Mouse (Mus musculus) myocyte (in vitro differentiated cells): ENCODE data around the gene Rhpn2. TPM values are rescaled to one million over a fixed set of nuclear protein-coding genes. Genes with fewer than 3 reads are reported as not detected.

Experiments used
- H3K27me3 ChIP-seq: one replicate; pipeline ENCODE4 v1.6.1; 2011; ENCODE audit not compliant: control insufficient read depth, insufficient read depth, insufficient read length
- H3K36me3 ChIP-seq: one replicate; pipeline ENCODE4 v1.6.1; 2011; ENCODE audit not compliant: control insufficient read depth, insufficient read depth
- H3K4me2 ChIP-seq: one replicate; pipeline ENCODE4 v1.6.1; 2011; ENCODE audit warnings: low read depth, control low read depth
- H3K4me3 ChIP-seq: one replicate; pipeline ENCODE4 v1.5.1; 2011; ENCODE audit warnings: mild to moderate bottlenecking, control low read depth, moderate library complexity
- H3K79me2 ChIP-seq: one replicate; pipeline ENCODE4 v1.6.1; 2011; ENCODE audit not compliant: control insufficient read depth, insufficient read depth
- H3ac ChIP-seq: one replicate; pipeline ENCODE4 v1.6.1; 2011; ENCODE audit not compliant: control insufficient read depth, insufficient read length
- CEBPB ChIP-seq: IDR thresholded peaks from 2 replicates; pipeline ENCODE4 v1.6.1; 2011; ENCODE audit warnings: mild to moderate bottlenecking, moderate library complexity; ENCODE audit not compliant: poor library complexity, insufficient read depth, severe bottlenecking
- E2F4 ChIP-seq: IDR thresholded peaks from one replicate; pipeline ENCODE4 v1.6.1; 2011; ENCODE audit warnings: mild to moderate bottlenecking, control low read depth, moderate library complexity; ENCODE audit not compliant: insufficient read depth
- MAX ChIP-seq: IDR thresholded peaks from one replicate; pipeline ENCODE4 v1.6.1; 2011; ENCODE audit warnings: low read depth, mild to moderate bottlenecking, control low read depth
- MYOD1 ChIP-seq, 3 experiments: IDR thresholded peaks; one replicate each; pipeline ENCODE4 v1.6.1; 2011; ENCODE audit warnings: control low read depth in 2 of 3, low read depth in 2 of 3, mild to moderate bottlenecking in 2 of 3, moderate library complexity in 1 of 3; ENCODE audit not compliant: insufficient read length in 2 of 3, control insufficient read depth in 1 of 3
- MYOG ChIP-seq, 3 experiments: IDR thresholded peaks; one replicate each; pipeline ENCODE4 v1.6.1; 2011; ENCODE audit warnings: control low read depth in 2 of 3, low read depth in 2 of 3, mild to moderate bottlenecking in 2 of 3; ENCODE audit not compliant: insufficient read length in 2 of 3, control insufficient read depth in 1 of 3, insufficient read depth in 1 of 3
- POLR2A ChIP-seq: IDR thresholded peaks from one replicate; pipeline ENCODE4 v1.6.1; 2011; ENCODE audit warnings: low read depth, mild to moderate bottlenecking, control low read depth, moderate library complexity; ENCODE audit not compliant: insufficient read length
- POLR2AphosphoS2 ChIP-seq: IDR thresholded peaks from one replicate; pipeline ENCODE4 v1.6.1; 2011; ENCODE audit warnings: low read depth, control low read depth; ENCODE audit not compliant: insufficient read length
- REST ChIP-seq: IDR thresholded peaks from one replicate; pipeline ENCODE4 v1.6.1; 2011; ENCODE audit warnings: mild to moderate bottlenecking, control low read depth, moderate library complexity; ENCODE audit not compliant: insufficient read depth, insufficient read length
- SRF ChIP-seq: IDR thresholded peaks from one replicate; pipeline ENCODE4 v1.6.1; 2011; ENCODE audit warnings: low read depth; ENCODE audit not compliant: control insufficient read depth, insufficient read length
- TCF12 ChIP-seq: IDR thresholded peaks from one replicate; pipeline ENCODE4 v1.6.1; 2011; ENCODE audit warnings: mild to moderate bottlenecking, control low read depth; ENCODE audit not compliant: poor library complexity, insufficient read depth, severe bottlenecking
- TCF3 ChIP-seq: IDR thresholded peaks from one replicate; pipeline ENCODE4 v1.6.1; 2011; ENCODE audit warnings: low read depth, control low read depth; ENCODE audit not compliant: insufficient read length
- USF1 ChIP-seq: IDR thresholded peaks from one replicate; pipeline ENCODE4 v1.6.1; 2011; ENCODE audit warnings: low read depth, mild to moderate bottlenecking, control low read depth, moderate library complexity
- polyA plus RNA-seq: library from polyadenylated mRNA; unstranded; fragments of >200 nt; fragmentation: generic; extraction: Trizol; gene quantifications from one replicate; pipeline ENCODE4 v1.2.1, GENCODE M21; 2012; ENCODE audit warnings: missing spikeins

Gene Rhpn2
- polyA plus RNA-seq, 1 experiment: 0.66 TPM

DNA sequence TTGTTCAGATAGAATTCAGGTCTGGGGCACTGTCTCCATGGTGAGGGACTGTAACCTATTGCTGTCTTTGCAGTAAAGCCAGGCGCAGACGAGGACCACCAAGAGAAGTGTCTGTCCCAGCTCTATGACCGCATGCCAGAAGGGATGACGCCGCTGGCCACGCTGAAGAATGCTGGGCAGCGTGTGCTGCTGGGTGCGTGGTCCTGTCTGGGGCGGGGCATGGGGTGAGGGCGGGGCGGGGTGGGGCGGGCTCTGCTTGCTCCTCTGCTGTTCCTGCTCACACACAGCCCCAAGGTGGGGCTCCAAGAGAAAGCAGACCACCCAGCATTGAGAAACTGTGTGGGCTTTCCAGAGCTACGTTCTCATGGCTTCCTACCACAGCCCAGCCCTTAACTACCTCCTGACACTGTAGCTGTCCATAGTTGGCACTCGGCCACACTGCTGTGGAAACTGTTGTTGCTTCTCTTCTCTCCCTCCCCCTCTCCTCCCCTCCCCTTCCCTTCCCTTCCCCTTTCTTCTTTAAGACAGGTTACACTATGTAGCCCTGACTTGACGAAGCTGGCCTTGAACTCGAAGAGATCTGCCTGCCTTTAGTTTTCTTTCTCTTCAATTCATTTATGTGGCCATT is 45.6 kb downstream of the Rhpn2 start:
- no peak overlapping the region for H3ac ChIP-seq
- no peak overlapping the region for H3K4me3 ChIP-seq
- H3K36me3 ChIP-seq: no peaks in the 10 kb centered on the region
- no peak for TF ChIP-seq POLR2AphosphoS2
- TF ChIP-seq REST: peak; percentile 14
- no peak for TF ChIP-seq USF1
- no peak for TF ChIP-seq TCF12
- no peak for TF ChIP-seq MYOD1 (IDR thresholded peaks at IDR 0.05; ENCODE audit: control insufficient read depth in 1 of 3, insufficient read length in 2 of 3, low read depth in 2 of 3)
- TF ChIP-seq TCF3: no peak
- H3K27me3 ChIP-seq: no peaks in the 10 kb centered on the region
- H3K79me2 ChIP-seq: no peaks in the 10 kb centered on the region
- H3K4me2 ChIP-seq: peak overlapping the region; percentile 6

DNA sequence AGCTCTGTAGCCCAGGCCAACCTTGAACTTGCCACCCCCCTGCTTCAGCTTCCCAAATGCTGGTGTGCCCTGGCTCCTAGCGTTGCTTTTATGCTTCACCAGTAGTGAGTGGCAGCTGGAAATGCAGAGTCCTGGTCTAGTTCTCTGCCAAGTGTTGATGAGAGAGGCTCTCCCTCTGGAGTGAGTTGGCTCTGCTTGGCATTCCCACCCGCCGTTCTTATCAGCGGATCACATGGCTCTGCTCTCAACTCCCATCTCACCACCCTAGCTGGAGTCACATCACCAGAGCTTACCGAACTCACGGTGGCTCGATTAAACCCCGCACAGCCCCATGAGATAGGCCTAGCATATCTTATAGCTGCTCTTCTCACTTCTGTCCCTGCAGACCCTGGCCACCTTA is 46.4 kb downstream of the Rhpn2 start:
- Histone ChIP-seq H3K4me3 (no peak overlapping the region), H3ac (no peak overlapping the region), H3K4me2 (no peak overlapping the region), H3K36me3 (no peaks in the 10 kb centered on the region), H3K79me2 (no peaks in the 10 kb centered on the region), H3K27me3 (no peaks in the 10 kb centered on the region)
- TF ChIP-seq MAX (no peak), TCF12 (no peak), SRF (no peak), USF1 (no peak), CEBPB (no peak), E2F4 (no peak), MYOG (IDR thresholded peaks at IDR 0.05; ENCODE audit: control insufficient read depth in 1 of 3, insufficient read depth in 1 of 3, insufficient read length in 2 of 3, low read depth in 2 of 3) (no peak), POLR2AphosphoS2 (no peak), REST (no peak), TCF3 (no peak), POLR2A (no peak), MYOD1 (IDR thresholded peaks at IDR 0.05; ENCODE audit: control insufficient read depth in 1 of 3, insufficient read length in 2 of 3, low read depth in 2 of 3) (no peak)

DNA sequence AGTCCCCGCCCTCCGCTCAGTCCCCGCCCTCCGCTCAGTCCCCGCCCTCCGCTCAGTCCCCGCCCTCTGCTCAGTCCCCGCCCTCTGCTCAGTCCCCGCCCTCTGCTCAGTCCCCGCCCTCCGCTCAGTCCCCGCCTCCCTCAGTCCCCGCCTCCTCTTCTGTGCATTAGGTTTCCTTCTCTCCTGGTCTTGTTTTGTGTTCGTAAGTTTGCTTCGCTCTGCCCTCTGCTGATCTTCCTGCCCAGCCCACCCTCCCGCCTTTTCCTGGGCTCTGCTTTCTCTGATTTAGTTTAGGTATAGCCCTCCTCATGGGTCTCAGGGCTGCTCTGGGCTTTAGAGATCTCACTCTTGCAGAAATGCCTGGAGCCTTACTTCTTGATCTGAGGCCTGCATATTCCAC is 47.9 kb downstream of the Rhpn2 start:
- no peak overlapping the region for H3K4me3 ChIP-seq
- TF ChIP-seq MAX (no peak), CEBPB (no peak), POLR2A (no peak), TCF12 (no peak), E2F4 (no peak), MYOG (IDR thresholded peaks at IDR 0.05; ENCODE audit: control insufficient read depth in 1 of 3, insufficient read depth in 1 of 3, insufficient read length in 2 of 3, low read depth in 2 of 3) (no peak), TCF3 (no peak), USF1 (no peak), SRF (no peak), REST (no peak), POLR2AphosphoS2 (no peak)
- no peaks in the 10 kb centered on the region for H3K79me2 ChIP-seq
- H3K36me3 ChIP-seq: no peaks in the 10 kb centered on the region
- no peak overlapping the region for H3ac ChIP-seq
- no peaks in the 10 kb centered on the region for H3K27me3 ChIP-seq
- no peak overlapping the region for H3K4me2 ChIP-seq

DNA sequence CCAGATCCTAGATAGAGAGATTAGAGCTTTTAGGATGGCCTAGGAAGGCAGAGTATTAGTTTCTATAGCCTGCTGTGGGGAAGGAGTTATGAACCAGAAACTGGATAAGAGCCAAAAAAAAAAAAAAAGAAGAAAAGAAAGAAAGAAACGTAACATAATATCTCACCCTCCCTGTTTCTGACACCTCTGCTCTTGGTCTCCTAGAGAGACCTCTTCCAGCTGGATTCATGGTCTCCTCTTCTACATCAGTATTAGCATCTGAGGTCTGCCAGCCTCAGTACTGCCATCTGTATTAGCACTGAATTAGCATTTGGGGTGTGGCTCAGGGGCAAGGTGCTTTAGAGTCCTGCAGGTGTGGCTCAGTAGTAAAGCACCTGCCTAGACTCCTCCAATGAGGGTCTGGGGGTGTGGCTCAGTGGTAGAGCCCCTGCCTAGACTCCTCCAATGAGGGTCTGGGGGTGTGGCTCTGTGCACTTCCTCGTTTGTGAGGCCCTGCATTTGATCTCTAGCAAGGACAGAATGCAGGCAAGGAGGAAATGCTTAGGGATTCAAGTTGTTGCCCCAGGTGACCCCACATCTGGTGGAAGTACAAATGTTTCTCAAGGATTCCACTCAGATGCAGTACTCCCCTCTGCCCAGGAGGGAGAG is 48.9 kb downstream of the Rhpn2 start:
- no peaks in the 10 kb centered on the region for H3K79me2 ChIP-seq
- H3K4me3 ChIP-seq: no peak overlapping the region
- no peaks in the 10 kb centered on the region for H3K36me3 ChIP-seq
- no peak overlapping the region for H3ac ChIP-seq
- H3K4me2 ChIP-seq: no peak overlapping the region
- TF ChIP-seq SRF: no peak
- no peak for TF ChIP-seq TCF3
- TF ChIP-seq E2F4: no peak
- no peak for TF ChIP-seq USF1
- TF ChIP-seq POLR2AphosphoS2: no peak
- no peak for TF ChIP-seq CEBPB
- no peak for TF ChIP-seq MYOG (IDR thresholded peaks at IDR 0.05; ENCODE audit: control insufficient read depth in 1 of 3, insufficient read depth in 1 of 3, insufficient read length in 2 of 3, low read depth in 2 of 3)
- no peak for TF ChIP-seq POLR2A
- no peak for TF ChIP-seq MAX
- no peak for TF ChIP-seq TCF12
- no peak for TF ChIP-seq REST
- no peak for TF ChIP-seq MYOD1 (IDR thresholded peaks at IDR 0.05; ENCODE audit: control insufficient read depth in 1 of 3, insufficient read length in 2 of 3, low read depth in 2 of 3)
- H3K27me3 ChIP-seq: no peaks in the 10 kb centered on the region

DNA sequence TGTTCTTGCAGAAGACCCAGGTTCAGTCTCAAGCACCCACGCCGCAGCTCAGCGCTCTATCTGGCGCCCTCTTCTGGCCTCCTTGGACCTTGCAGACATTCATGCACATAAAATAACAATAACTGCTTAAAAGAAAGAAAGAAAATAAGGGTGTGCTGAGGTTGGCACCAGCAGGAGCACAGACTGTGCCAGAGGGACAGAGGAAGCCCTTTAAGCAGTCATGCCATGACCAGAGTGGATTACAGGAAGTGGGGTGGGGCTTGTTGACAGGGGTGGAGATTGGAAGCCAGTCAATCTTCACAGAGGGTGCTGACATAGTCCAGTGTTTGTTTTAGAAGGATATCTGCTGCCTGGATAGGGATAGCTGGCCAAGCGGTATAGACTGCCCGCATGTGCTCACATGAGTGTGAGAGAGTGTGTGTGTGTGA is 52.6 kb downstream of the Rhpn2 start:
- TF ChIP-seq USF1: no peak
- no peak for TF ChIP-seq POLR2A
- no peak for TF ChIP-seq CEBPB
- TF ChIP-seq E2F4: no peak
- no peak for TF ChIP-seq MYOG (IDR thresholded peaks at IDR 0.05; ENCODE audit: control insufficient read depth in 1 of 3, insufficient read depth in 1 of 3, insufficient read length in 2 of 3, low read depth in 2 of 3)
- no peak for TF ChIP-seq MYOD1 (IDR thresholded peaks at IDR 0.05; ENCODE audit: control insufficient read depth in 1 of 3, insufficient read length in 2 of 3, low read depth in 2 of 3)
- no peak for TF ChIP-seq MAX
- no peak for TF ChIP-seq TCF3
- no peak for TF ChIP-seq SRF
- no peak for TF ChIP-seq TCF12
- no peak for TF ChIP-seq POLR2AphosphoS2
- no peak for TF ChIP-seq REST
- no peak overlapping the region for H3ac ChIP-seq
- H3K27me3 ChIP-seq: no peaks in the 10 kb centered on the region
- no peak overlapping the region for H3K4me3 ChIP-seq
- no peaks in the 10 kb centered on the region for H3K36me3 ChIP-seq
- no peaks in the 10 kb centered on the region for H3K79me2 ChIP-seq
- H3K4me2 ChIP-seq: no peak overlapping the region
